Mouse (Mus musculus) stomach, embryonic 16.5 days (tissue): Measurements from ENCODE around the gene Nsf. TPM values are rescaled to one million over a fixed set of nuclear protein-coding genes. Genes with fewer than 3 reads are reported as not detected.
A peak's percentile ranks its signal among the peaks of the same experiment; 100 is the strongest.

Experiments used
- ATAC-seq: fragments of 200-750 bp; cut with Nextera tagmentation; 2 replicates; pipeline ENCODE4 v1.8.0; 2017; ENCODE audit warnings: moderate number of reproducible peaks, moderate TSS enrichment; ENCODE audit not compliant: insufficient read depth, low FRiP score
- H3K27ac ChIP-seq: fragments of 300-500 bp; sonication (generic); 2 replicates; pipeline ENCODE4 v1.5.1; 2014; ENCODE audit warnings: low read length
- H3K27me3 ChIP-seq: fragments of 300-500 bp; sonication (generic); 2 replicates; pipeline ENCODE4 v1.6.1; 2014; ENCODE audit warnings: low read length, control low read depth, mixed read lengths; ENCODE audit not compliant: control insufficient read depth, insufficient read depth
- H3K36me3 ChIP-seq: fragments of 300-500 bp; sonication (generic); 2 replicates; pipeline ENCODE4 v1.6.1; 2014; ENCODE audit warnings: low read length; ENCODE audit not compliant: control insufficient read depth, insufficient read depth
- H3K4me1 ChIP-seq: fragments of 300-500 bp; sonication (generic); 2 replicates; pipeline ENCODE4 v1.6.1; 2014; ENCODE audit warnings: low read length, control low read depth, mixed read lengths; ENCODE audit not compliant: control insufficient read depth, insufficient read depth
- H3K4me2 ChIP-seq: fragments of 300-500 bp; sonication (generic); 2 replicates; pipeline ENCODE4 v1.6.1; 2014; ENCODE audit warnings: low read depth, low read length, mixed read lengths
- H3K4me3 ChIP-seq: fragments of 300-500 bp; sonication (generic); replicated peaks from 2 replicates; pipeline ENCODE4 v1.5.1; 2014; ENCODE audit warnings: mild to moderate bottlenecking, low read length
- H3K9ac ChIP-seq: fragments of 300-500 bp; sonication (generic); 2 replicates; pipeline ENCODE4 v1.6.1; 2014; ENCODE audit warnings: low read length
- H3K9me3 ChIP-seq: fragments of 300-500 bp; sonication (generic); replicated peaks from 2 replicates; pipeline ENCODE4 v1.6.1; 2016; ENCODE audit warnings: low read length, control low read depth; ENCODE audit not compliant: control insufficient read depth
- WGBS: fragments of 180-500 bp; shearing (Covaris S2); extraction: QIAGEN DNeasy Blood & Tissue Kit; methylation state at CpG from one replicate; pipeline ENCODE4 v1.1.7; 2014; 5-methylcytosine and 5-hydroxymethylcytosine counted together
- polyA plus RNA-seq: library from polyadenylated mRNA; unstranded; fragments of >200 nt; fragmentation: Nextera tagmentation; extraction: Ambion mirVana; gene quantifications from 2 replicates; pipeline ENCODE4 v1.2.1, GENCODE M21; 2015

The Nsf gene
- polyA plus RNA-seq, 1 experiment from 2014 or later: 47.3 TPM

DNA sequence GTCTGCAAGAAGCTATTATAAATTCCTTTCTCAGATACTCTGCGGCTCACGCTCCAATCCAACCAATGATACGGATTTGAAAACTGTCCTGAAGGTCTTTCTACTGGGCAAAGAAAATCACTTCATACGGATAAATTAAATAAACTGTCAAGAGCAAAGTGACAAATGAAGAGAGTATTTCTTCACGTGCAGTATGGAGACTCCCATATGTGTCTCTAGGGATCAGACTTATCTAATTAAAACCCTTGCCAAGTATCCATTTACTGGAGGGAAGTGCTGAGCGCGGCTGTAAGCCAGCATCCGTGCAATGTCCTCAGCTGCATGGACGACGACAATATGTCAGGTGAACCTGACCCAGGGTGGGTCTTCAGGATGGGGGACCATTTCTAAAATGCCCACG lies 44.0 kb downstream of the Nsf start:
- H3K27me3 ChIP-seq: no peaks in the 10 kb centered on the region
- H3K4me3 ChIP-seq: no peak overlapping the region
- 0 out of 2 replicates have a peak, but pooled peaks cover 7% of the 10 kb centered on the region for H3K36me3 ChIP-seq
- no peaks in the 10 kb centered on the region for H3K4me1 ChIP-seq
- no peak overlapping the region for H3K9ac ChIP-seq
- 64% methylated on average over 11 of the region's 11 CpGs for WGBS
- ATAC-seq: no peak
- no peak overlapping the region for H3K27ac ChIP-seq
- H3K4me2 ChIP-seq: no peak overlapping the region
- H3K9me3 ChIP-seq: no peaks in the 10 kb centered on the region

DNA sequence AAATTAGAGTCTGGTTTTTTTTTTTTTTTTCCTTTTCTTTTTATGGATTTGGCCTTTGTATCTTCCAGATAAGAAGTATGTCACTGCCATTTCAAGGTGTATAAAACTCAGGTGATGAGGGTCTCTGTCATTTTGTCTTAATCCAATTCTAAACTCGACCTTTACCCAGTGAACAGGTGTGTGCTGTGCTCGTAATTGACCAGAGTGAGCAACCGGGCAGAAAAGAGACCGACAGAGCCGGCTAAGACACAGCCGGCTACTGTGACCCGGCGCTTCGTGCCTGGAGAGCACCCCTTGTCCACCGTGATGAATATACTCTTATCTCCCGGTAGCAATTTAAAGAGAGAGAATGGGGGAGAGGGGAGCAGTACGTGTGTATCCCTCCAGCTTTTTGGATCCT lies 44.5 kb downstream of the Nsf start:
- Histone ChIP-seq H3K9ac (no peak overlapping the region), H3K27ac (no peak overlapping the region), H3K4me1 (no peaks in the 10 kb centered on the region), H3K9me3 (no peaks in the 10 kb centered on the region), H3K36me3 (0 out of 2 replicates have a peak, but pooled peaks cover 7% of the 10 kb centered on the region), H3K4me3 (no peak overlapping the region), H3K4me2 (no peak overlapping the region), H3K27me3 (no peaks in the 10 kb centered on the region)
- 68% methylated on average over 12 of the region's 12 CpGs for WGBS
- no peak for ATAC-seq

DNA sequence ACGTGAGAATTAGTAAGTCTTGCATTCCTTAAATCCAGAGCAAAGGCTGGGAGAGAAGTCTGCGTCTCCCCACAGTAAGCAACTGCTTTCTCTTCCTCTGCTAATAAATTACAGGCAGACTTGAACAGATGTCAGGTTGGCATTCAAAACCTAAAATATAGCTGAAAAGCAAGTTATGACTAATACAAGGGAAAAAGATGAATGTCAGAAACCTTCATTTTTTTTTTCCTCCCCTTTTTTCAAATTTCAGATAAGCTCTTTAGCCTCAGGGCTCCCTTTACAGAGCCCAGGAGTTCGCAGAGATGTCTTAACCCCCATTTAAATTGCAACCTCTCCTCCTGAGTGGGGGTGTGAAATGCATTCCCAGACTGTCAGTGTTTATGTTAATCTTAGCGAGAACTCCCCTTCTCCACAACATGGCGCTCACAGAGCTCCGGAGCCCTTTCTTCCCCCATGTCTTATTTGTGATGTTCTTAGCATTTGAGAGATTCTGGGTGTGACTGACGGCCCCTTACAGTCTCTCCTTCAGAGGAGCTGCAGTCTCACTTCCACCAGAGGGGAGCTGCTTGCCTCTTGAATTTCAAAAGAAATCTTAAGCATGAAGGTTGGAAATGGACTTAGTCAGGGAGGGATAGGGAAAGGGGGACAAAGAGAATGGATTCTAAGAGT lies 47.7 kb downstream of the Nsf start:
- no peaks in the 10 kb centered on the region for H3K36me3 ChIP-seq
- H3K27me3 ChIP-seq: no peaks in the 10 kb centered on the region
- no peak overlapping the region for H3K27ac ChIP-seq
- 40% methylated on average over 7 of the region's 7 CpGs for WGBS
- H3K9me3 ChIP-seq: no peaks in the 10 kb centered on the region
- H3K4me3 ChIP-seq: no peak overlapping the region
- H3K4me1 ChIP-seq: no peaks in the 10 kb centered on the region
- no peak overlapping the region for H3K9ac ChIP-seq
- no peak for ATAC-seq
- H3K4me2 ChIP-seq: no peak overlapping the region

DNA sequence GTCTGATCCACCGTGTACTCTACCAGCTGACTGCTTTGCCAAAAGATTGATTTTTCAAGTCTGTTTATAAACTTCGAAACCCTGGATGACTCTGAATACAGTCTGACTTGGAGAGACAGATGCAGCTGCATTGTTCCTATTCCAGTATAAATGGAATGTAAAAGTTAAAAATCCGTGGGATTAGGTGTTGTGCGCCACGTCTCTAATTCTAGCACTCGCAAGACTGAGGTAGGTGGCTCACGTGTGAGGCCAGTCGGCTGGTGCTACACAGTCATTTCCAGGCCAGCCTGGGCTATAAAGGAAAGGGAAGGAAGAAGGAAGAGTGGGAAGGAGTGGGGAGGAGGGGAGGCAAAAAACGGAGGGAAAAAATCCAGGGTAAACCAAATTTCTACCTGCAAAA lies 48.4 kb downstream of the Nsf start:
- no peak overlapping the region for H3K4me3 ChIP-seq
- H3K27me3 ChIP-seq: no peaks in the 10 kb centered on the region
- 55% methylated on average over 9 of the region's 9 CpGs for WGBS
- H3K4me1 ChIP-seq: no peaks in the 10 kb centered on the region
- H3K36me3 ChIP-seq: no peaks in the 10 kb centered on the region
- no peaks in the 10 kb centered on the region for H3K9me3 ChIP-seq
- no peak overlapping the region for H3K4me2 ChIP-seq
- no peak overlapping the region for H3K9ac ChIP-seq
- no peak overlapping the region for H3K27ac ChIP-seq
- no peak for ATAC-seq

DNA sequence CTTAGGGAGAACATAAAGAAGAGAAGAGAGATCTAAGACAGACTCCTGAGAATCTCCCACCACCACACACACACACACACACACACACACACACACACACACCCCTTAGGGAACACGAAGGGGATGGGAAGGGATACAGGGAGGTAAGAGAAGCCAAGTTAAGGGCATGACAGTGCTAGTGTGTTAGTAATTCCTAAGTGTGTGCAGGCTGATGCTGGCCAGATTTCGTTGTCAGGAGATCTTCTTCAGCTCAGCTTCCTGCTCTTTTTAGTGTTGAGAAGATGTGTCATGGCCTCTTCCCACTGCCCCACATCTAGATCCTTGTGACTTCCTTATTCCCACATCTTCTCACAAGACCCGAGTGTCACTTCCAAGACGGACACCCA lies 52.3 kb downstream of the Nsf start:
- WGBS: 84% methylated on average over 4 of the region's 4 CpGs
- H3K27me3 ChIP-seq: no peaks in the 10 kb centered on the region
- no peak overlapping the region for H3K27ac ChIP-seq
- H3K9ac ChIP-seq: no peak overlapping the region
- 0 out of 2 replicates have a peak, but pooled peaks cover 3% of the 10 kb centered on the region for H3K4me1 ChIP-seq
- no peak overlapping the region for H3K4me2 ChIP-seq
- H3K9me3 ChIP-seq: no peaks in the 10 kb centered on the region
- no peaks in the 10 kb centered on the region for H3K36me3 ChIP-seq
- no peak for ATAC-seq
- no peak overlapping the region for H3K4me3 ChIP-seq

DNA sequence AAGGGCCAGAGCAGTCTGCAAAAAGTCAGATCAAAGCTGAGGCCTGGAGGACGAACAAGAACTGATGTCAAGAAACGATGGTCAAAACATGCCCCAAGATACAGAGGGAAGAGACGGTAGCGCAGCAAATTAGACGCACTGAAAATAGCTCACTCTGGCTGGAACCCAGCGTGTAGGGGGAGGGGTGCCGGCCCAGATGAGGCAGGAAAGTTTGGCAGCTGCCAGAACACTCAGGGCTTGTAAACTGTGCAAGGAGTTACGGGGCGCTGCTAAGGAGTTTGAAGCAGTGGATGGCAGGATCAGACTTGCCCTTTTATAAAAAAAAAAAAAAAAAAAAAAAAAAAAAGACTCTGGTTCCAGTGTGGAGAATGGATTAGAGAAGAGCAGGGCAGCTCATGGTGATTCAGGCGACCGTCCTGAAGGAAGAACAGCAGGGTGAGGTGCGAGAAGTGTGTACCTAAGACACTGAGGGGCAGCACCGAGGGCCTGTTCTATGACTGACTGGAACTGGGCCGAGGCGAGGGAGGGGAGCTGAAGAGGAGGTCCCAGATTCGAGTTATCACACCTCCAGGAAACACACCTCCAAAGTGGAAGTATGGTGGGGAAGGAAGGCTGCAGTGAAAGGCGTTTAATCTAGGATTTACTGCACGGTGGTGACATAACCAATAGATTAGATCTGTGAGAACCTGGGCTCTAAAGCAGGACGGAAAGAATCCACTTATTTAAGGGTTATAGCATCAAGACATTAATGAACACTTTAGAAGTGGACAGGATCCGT lies 52.9 kb downstream of the Nsf start:
- Histone ChIP-seq H3K4me1 (0 out of 2 replicates have a peak, but pooled peaks cover 3% of the 10 kb centered on the region), H3K9me3 (no peaks in the 10 kb centered on the region), H3K27me3 (no peaks in the 10 kb centered on the region), H3K36me3 (no peaks in the 10 kb centered on the region), H3K4me2 (no peak overlapping the region), H3K9ac (no peak overlapping the region), H3K4me3 (no peak overlapping the region), H3K27ac (no peak overlapping the region)
- 65% methylated on average over 20 of the region's 20 CpGs for WGBS
- ATAC-seq: peak; percentile 29; the same call in 1 of the 2 replicates

DNA sequence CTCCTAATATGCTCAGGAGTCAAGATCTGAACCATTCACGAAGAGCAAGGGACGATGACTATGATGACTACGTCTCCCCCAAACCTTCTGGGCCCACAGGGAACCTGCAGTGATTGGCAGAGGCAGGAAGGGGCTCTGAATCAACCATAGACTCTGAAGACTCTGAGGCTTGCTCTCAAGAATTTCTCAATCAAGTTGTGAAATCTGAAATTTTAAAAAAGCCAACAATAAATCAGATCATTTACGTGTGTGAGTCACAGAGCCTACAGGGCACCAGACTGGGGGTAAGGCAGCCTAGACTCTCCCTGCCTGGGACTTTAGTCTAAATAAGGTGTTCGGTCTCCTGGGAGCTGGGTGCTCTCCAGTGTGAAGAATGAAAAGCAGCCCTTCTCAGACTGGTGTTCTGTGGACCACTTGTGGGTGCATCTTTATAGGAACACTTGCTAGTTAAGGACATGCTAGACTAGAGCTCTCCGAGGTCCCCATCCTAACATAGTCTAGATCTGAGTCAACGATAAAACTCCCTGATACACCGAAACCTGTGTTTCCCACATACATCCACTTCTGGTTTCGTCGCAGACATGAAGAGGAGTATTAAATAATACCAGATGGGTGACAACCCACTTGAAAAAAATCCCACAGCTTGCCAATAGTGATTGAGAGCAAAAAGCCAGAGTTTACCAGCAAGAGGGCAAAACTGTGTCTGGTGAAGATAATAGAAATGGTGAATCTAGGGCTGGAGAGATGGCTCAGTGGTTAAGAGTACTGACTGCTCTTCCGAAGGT lies 56.7 kb downstream of the Nsf start:
- Histone ChIP-seq H3K27ac (no peak overlapping the region), H3K36me3 (no peaks in the 10 kb centered on the region), H3K27me3 (no peaks in the 10 kb centered on the region), H3K4me1 (0 out of 2 replicates have a peak, but pooled peaks cover 3% of the 10 kb centered on the region), H3K9me3 (no peaks in the 10 kb centered on the region), H3K9ac (no peak overlapping the region), H3K4me3 (no peak overlapping the region), H3K4me2 (no peak overlapping the region)
- no peak for ATAC-seq
- 93% methylated on average over 11 of the region's 11 CpGs for WGBS

DNA sequence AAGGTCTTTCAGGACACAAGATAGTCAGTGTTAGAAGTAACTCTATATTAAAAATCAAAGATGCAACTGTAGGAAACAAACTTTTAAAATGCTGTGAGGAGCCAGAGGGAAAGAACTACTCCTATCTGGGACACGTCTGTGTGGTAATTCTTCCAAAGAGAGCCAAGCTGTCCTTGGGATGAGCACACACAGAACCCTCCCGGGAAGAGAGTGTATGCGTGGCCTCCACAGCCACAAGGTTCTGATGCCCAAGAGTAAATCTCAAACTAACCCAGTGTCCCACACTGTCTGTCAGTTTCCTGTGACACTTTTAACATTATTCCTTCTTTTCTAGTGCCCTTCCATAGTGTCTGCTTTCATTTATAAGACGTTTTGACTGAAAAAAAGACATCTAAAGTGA lies 57.8 kb downstream of the Nsf start:
- H3K9ac ChIP-seq: no peak overlapping the region
- H3K27me3 ChIP-seq: no peaks in the 10 kb centered on the region
- 87% methylated on average over 4 of the region's 4 CpGs for WGBS
- no peaks in the 10 kb centered on the region for H3K36me3 ChIP-seq
- 0 out of 2 replicates have a peak, but pooled peaks cover 3% of the 10 kb centered on the region for H3K4me1 ChIP-seq
- H3K4me3 ChIP-seq: no peak overlapping the region
- H3K27ac ChIP-seq: no peak overlapping the region
- no peaks in the 10 kb centered on the region for H3K9me3 ChIP-seq
- no peak overlapping the region for H3K4me2 ChIP-seq
- ATAC-seq: no peak

DNA sequence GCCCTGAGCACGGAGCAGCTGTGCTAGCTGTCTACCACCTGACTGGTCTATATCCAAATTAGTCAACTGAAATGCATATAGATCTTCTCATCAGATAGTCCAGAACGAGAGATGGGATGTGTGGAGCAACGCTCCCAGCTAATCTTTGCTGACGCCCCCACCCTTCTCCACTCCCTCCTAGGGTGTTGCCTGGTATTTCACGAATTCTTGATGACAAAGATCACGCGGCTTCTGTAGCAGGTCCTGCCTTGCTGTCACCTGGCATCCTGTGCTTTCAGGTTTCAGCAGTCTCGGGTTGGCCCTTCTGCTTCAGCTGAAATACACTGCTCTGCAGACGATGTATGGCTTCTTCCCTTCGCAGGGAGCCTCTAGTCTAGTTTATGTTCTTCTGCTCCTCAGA lies 61.0 kb downstream of the Nsf start:
- Histone ChIP-seq H3K4me1 (no peaks in the 10 kb centered on the region), H3K27me3 (no peaks in the 10 kb centered on the region), H3K9ac (no peak overlapping the region), H3K4me3 (no peak overlapping the region), H3K36me3 (no peaks in the 10 kb centered on the region), H3K9me3 (no peaks in the 10 kb centered on the region), H3K4me2 (no peak overlapping the region), H3K27ac (no peak overlapping the region)
- ATAC-seq: no peak
- WGBS: 70% methylated on average over 10 of the region's 10 CpGs
